Mouse (Mus musculus) neural tube, embryonic 13.5 days (tissue): ENCODE results near the gene Gm49380. TPM values are rescaled to one million over a fixed set of nuclear protein-coding genes. Genes with fewer than 3 reads are reported as not detected.

Experiments used
- ATAC-seq: fragments of 200-750 bp; cut with Nextera tagmentation; 2 replicates; pipeline ENCODE4 v1.8.0; 2017; ENCODE audit warnings: low read depth, mild to moderate bottlenecking, moderate TSS enrichment, moderate library complexity
- H3K27ac ChIP-seq: fragments of 300-500 bp; sonication (generic); replicated peaks from 2 replicates; pipeline ENCODE4 v1.5.1; 2015; ENCODE audit warnings: moderate library complexity, mild to moderate bottlenecking, inconsistent platforms
- H3K27me3 ChIP-seq: fragments of 300-500 bp; sonication (generic); 2 replicates; pipeline ENCODE4 v1.6.1; 2015; ENCODE audit warnings: mild to moderate bottlenecking, inconsistent platforms
- H3K36me3 ChIP-seq: fragments of 300-500 bp; sonication (generic); 2 replicates; pipeline ENCODE4 v1.6.1; 2015; ENCODE audit warnings: mild to moderate bottlenecking, inconsistent platforms
- H3K4me1 ChIP-seq: fragments of 300-500 bp; sonication (generic); replicated peaks from 2 replicates; pipeline ENCODE4 v1.6.1; 2015; ENCODE audit warnings: inconsistent platforms
- H3K4me2 ChIP-seq: fragments of 300-500 bp; sonication (generic); 2 replicates; pipeline ENCODE4 v1.6.1; 2015; ENCODE audit warnings: inconsistent platforms, mild to moderate bottlenecking, moderate library complexity
- H3K4me3 ChIP-seq: fragments of 300-500 bp; sonication (generic); 2 replicates; pipeline ENCODE4 v1.5.1; 2015; ENCODE audit warnings: mild to moderate bottlenecking, inconsistent platforms
- H3K9ac ChIP-seq: fragments of 300-500 bp; sonication (generic); 2 replicates; pipeline ENCODE4 v1.6.1; 2015; ENCODE audit warnings: moderate library complexity, mild to moderate bottlenecking, inconsistent platforms
- H3K9me3 ChIP-seq: fragments of 300-500 bp; sonication (generic); 2 replicates; pipeline ENCODE4 v1.6.1; 2016; ENCODE audit warnings: inconsistent platforms
- WGBS: fragments of 180-500 bp; shearing (Covaris S2); methylation state at CpG from one replicate; pipeline ENCODE4 v1.1.7; 2015; 5-methylcytosine and 5-hydroxymethylcytosine counted together
- polyA plus RNA-seq: library from polyadenylated mRNA; unstranded; fragments of >200 nt; fragmentation: Nextera tagmentation; extraction: Ambion mirVana; gene quantifications from 2 replicates; pipeline ENCODE4 v1.2.1, GENCODE M21; 2015

Gene Gm49380
- polyA plus RNA-seq: 0.18 and 0.28 TPM in 2 replicates

- Histone ChIP-seq H3K36me3 (no peaks in the 10 kb centered on the region), H3K4me2 (peak within 1 kb of the TSS; percentile 60), H3K27me3 (no peaks in the 10 kb centered on the region), H3K27ac (no peak within 1 kb of the TSS), H3K4me3 (peak within 1 kb of the TSS; percentile 72), H3K9ac (peak within 1 kb of the TSS; percentile 84), H3K4me1 (peaks cover 46% of the 10 kb centered on the region), H3K9me3 (no peaks in the 10 kb centered on the region)
- ATAC-seq: peak; percentile 96
- whole genome bisulfite sequencing: under 1% methylated on average over 47 of the region's 51 CpGs
Observed at GRCm38 (mm10) chr9:44113105-44113789, at the start of gene Gm49380, which contains the start of gene Rnf26. Gene Gm49380, minus strand, starts transcription at chr9:44113500. Gene Rnf26, minus strand, starts transcription at chr9:44113517.

- Histone ChIP-seq H3K9ac (no peak overlapping the region), H3K9me3 (no peaks in the 10 kb centered on the region), H3K36me3 (peaks cover 89% of the 10 kb centered on the region), H3K4me2 (no peak overlapping the region), H3K27me3 (no peaks in the 10 kb centered on the region), H3K4me1 (no peaks in the 10 kb centered on the region), H3K4me3 (no peak overlapping the region), H3K27ac (no peak overlapping the region)
- WGBS: 85% methylated on average over 3 of the region's 3 CpGs
- ATAC-seq: no peak
Observed at GRCm38 (mm10) chr9:44159886-44160285, 46.6 kb upstream of the Gm49380 start.

GRCm38 (mm10) chr9:44147290-44147689, 34.0 kb upstream of the Gm49380 start:
- Histone ChIP-seq H3K9me3 (no peaks in the 10 kb centered on the region), H3K4me2 (no peak overlapping the region), H3K27me3 (no peaks in the 10 kb centered on the region), H3K4me3 (no peak overlapping the region), H3K4me1 (no peaks in the 10 kb centered on the region), H3K36me3 (peaks cover 71% of the 10 kb centered on the region), H3K27ac (no peak overlapping the region), H3K9ac (no peak overlapping the region)
- 75% methylated on average over 3 of the region's 3 CpGs for WGBS
- ATAC-seq: no peak

GRCm38 (mm10) chr9:44144718-44145060, 31.4 kb upstream of the Gm49380 start:
- no peak overlapping the region for H3K4me2 ChIP-seq
- H3K9me3 ChIP-seq: no peaks in the 10 kb centered on the region
- H3K9ac ChIP-seq: no peak overlapping the region
- no peak for ATAC-seq
- H3K36me3 ChIP-seq: peaks cover 68% of the 10 kb centered on the region
- no peaks in the 10 kb centered on the region for H3K27me3 ChIP-seq
- H3K27ac ChIP-seq: no peak overlapping the region
- no peak overlapping the region for H3K4me3 ChIP-seq
- no peaks in the 10 kb centered on the region for H3K4me1 ChIP-seq

- 28% methylated on average over 7 of the region's 8 CpGs for WGBS
- H3K4me1 ChIP-seq: no peaks in the 10 kb centered on the region
- H3K27me3 ChIP-seq: no peaks in the 10 kb centered on the region
- H3K36me3 ChIP-seq: peaks cover 63% of the 10 kb centered on the region
- H3K9me3 ChIP-seq: no peaks in the 10 kb centered on the region
- no peak overlapping the region for H3K4me3 ChIP-seq
- H3K27ac ChIP-seq: no peak overlapping the region
- no peak overlapping the region for H3K9ac ChIP-seq
- ATAC-seq: no peak
- no peak overlapping the region for H3K4me2 ChIP-seq
Observed at GRCm38 (mm10) chr9:44144023-44144717, 30.9 kb upstream of the Gm49380 start.

GRCm38 (mm10) chr9:44143421-44143820, 30.1 kb upstream of the Gm49380 start:
- Histone ChIP-seq H3K4me1 (no peaks in the 10 kb centered on the region), H3K27me3 (no peaks in the 10 kb centered on the region), H3K36me3 (peaks cover 57% of the 10 kb centered on the region), H3K4me3 (no peak overlapping the region), H3K9me3 (no peaks in the 10 kb centered on the region), H3K9ac (no peak overlapping the region), H3K27ac (no peak overlapping the region), H3K4me2 (no peak overlapping the region)
- 79% methylated on average over 5 of the region's 5 CpGs for WGBS
- no peak for ATAC-seq

GRCm38 (mm10) chr9:44141951-44142350, 28.7 kb upstream of the Gm49380 start:
- 59% methylated on average over 5 of the region's 5 CpGs for WGBS

GRCm38 (mm10) chr9:44137846-44138245, 24.5 kb upstream of the Gm49380 start:
- H3K4me2 ChIP-seq: no peak overlapping the region
- no peaks in the 10 kb centered on the region for H3K9me3 ChIP-seq
- peaks cover 24% of the 10 kb centered on the region for H3K36me3 ChIP-seq
- WGBS: 75% methylated on average over 4 of the region's 4 CpGs
- ATAC-seq: no peak
- H3K27ac ChIP-seq: no peak overlapping the region
- peaks cover 40% of the 10 kb centered on the region for H3K4me1 ChIP-seq
- peaks cover 45% of the 10 kb centered on the region for H3K27me3 ChIP-seq
- H3K9ac ChIP-seq: no peak overlapping the region
- no peak overlapping the region for H3K4me3 ChIP-seq

More at GRCm38 (mm10) chr9:44141951-44142350, 28.7 kb upstream of the Gm49380 start:
- Histone ChIP-seq H3K9me3 (no peaks in the 10 kb centered on the region), H3K27ac (no peak overlapping the region), H3K9ac (no peak overlapping the region), H3K4me3 (no peak overlapping the region), H3K27me3 (peaks cover 4% of the 10 kb centered on the region), H3K36me3 (peaks cover 55% of the 10 kb centered on the region), H3K4me1 (no peaks in the 10 kb centered on the region), H3K4me2 (no peak overlapping the region)
- ATAC-seq: no peak

- Histone ChIP-seq H3K4me3 (peak overlapping the region; percentile 51), H3K9ac (peak overlapping the region; percentile 69)
Observed at GRCm38 (mm10) chr9:44135731-44136411, 22.6 kb upstream of the Gm49380 start.

GRCm38 (mm10) chr9:44134851-44135730, 21.8 kb upstream of the Gm49380 start:
- Histone ChIP-seq H3K4me2 (peak overlapping the region; percentile 84), H3K27ac (peak overlapping the region; percentile 65), H3K9me3 (no peaks in the 10 kb centered on the region), H3K4me1 (peaks cover 48% of the 10 kb centered on the region), H3K36me3 (0 out of 2 replicates have a peak, but pooled peaks cover 2% of the 10 kb centered on the region), H3K9ac (peak overlapping the region; percentile 69), H3K4me3 (peak overlapping the region; percentile 51), H3K27me3 (peaks cover 70% of the 10 kb centered on the region)
- ATAC-seq: peak; percentile 19; the same call in 1 of the 2 replicates
- 3% methylated on average over 49 of the region's 49 CpGs for WGBS

More at GRCm38 (mm10) chr9:44135731-44136411, 22.6 kb upstream of the Gm49380 start:
- H3K4me1 ChIP-seq: peaks cover 40% of the 10 kb centered on the region
- peaks cover 65% of the 10 kb centered on the region for H3K27me3 ChIP-seq
- H3K4me2 ChIP-seq: peak overlapping the region; percentile 84
- ATAC-seq: peak; percentile 25; the same call in 1 of the 2 replicates
- no peaks in the 10 kb centered on the region for H3K9me3 ChIP-seq
- WGBS: 53% methylated on average over 7 of the region's 7 CpGs
- H3K36me3 ChIP-seq: peaks cover 10% of the 10 kb centered on the region; the same call in 1 of the 2 replicates
- peak overlapping the region; percentile 35; the same call in 1 of the 2 replicates for H3K27ac ChIP-seq

- 1% methylated on average over 39 of the region's 55 CpGs for WGBS
- H3K27ac ChIP-seq: peak within 1 kb of the TSS; percentile 65
- peak within 1 kb of the TSS; percentile 69 for H3K9ac ChIP-seq
- H3K4me1 ChIP-seq: peaks cover 55% of the 10 kb centered on the region
- H3K4me2 ChIP-seq: peak within 1 kb of the TSS; percentile 84
- no peaks in the 10 kb centered on the region for H3K9me3 ChIP-seq
- H3K36me3 ChIP-seq: no peaks in the 10 kb centered on the region
- H3K27me3 ChIP-seq: peaks cover 73% of the 10 kb centered on the region
- H3K4me3 ChIP-seq: peak within 1 kb of the TSS; percentile 51
- peak; percentile 12; the same call in 1 of the 2 replicates for ATAC-seq
Observed at GRCm38 (mm10) chr9:44134101-44134850, 21.0 kb upstream of the Gm49380 start, which contains the start of gene Mcam. Gene Mcam, plus strand, starts transcription at chr9:44134469.
